1 mouse cellular context compared by ENCODE assay signal in the genomic region with DNA sequence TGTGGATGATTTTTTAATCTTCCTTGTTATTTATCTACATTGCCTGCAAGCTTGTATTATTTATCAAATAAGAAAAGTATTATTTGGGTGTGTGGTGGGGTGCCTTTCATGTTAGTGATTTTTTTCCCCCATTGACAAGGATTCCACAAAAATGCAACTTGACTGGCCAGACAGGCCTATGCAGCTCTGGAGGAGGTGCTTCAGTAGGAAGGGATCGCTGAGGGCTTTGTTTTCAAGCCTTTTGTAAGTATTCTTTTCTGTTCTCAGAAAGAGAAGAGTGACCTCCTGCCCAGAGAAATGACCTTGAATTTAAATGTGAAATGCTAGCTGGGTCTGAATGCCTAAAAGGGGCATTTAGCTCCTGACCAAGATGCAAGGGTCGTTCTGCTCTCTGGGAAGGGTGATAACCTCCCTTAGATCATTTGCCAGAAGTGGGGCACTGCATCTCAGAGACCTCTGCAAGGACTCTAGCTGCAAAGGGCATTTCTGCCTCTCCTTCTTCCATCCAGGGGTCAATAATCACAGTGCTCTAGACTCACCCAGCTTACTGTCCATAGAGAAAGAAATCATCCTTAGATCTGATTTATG. TPM values are rescaled to one million over a fixed set of nuclear protein-coding genes. Genes with fewer than 3 reads are reported as not detected.
"Had no signal": no experiment of that assay in that cellular context is flagged by ENCODE, and none has a peak within 500 bp of the region (broad histone marks: within the 10 kb centered on the region; RNA-seq: fewer than 3 reads in every experiment).

No protein-coding gene starts in this region.

RNA-seq across cellular contexts. Expression of a gene that starts 50.2 kb away (rescaled TPM):
- polyA plus RNA-seq: macrophage had no signal
